8 mouse cellular contexts compared by ENCODE assay signal in the genomic region with DNA sequence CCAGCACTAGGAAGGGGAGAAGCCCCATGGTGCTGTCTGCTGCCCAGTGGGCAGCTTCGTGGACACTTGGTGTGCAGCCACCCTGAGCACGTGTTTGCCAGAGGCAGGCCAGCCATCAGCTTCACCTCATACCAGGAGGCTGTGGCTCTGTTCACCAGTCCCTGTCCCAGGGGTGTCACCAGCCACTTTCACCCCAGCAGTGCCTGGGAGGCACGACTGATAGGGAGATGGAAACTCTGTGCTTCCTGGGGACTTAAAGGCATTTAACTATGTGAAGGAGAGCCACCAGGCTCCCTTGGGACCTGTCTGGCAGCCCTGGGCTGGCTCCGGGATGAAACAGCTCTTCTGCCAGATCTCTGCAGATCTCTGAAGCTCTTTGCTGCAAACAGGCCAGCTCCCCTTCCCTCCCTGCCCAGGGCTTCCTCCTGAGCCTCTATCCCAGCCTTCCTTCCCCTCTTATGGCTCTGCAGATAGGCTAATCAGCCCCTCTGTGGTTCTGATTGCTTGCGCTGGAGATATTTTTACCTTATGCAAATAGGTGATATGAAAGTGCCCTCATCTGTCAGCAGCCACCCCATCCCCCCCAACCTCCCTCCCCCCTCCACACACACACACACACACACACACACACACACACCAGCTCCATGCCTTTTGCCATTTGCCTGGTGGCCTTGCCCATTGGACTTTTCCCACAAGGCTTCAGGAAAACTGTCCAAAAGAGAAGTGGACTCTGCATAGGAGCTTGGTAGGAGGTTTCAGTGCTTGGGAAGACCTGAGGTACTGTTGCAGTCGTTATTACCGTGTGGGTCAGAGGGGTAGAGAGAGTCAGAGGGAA. TPM values are rescaled to one million over a fixed set of nuclear protein-coding genes. Genes with fewer than 3 reads are reported as not detected.
DNase-seq lines count a peak whose midpoint lies in the region; ATAC-seq and TF ChIP-seq lines count a peak whose summit lies in the region.

No protein-coding gene starts in this region.

- no peak overlapping the region for H3K9ac ChIP-seq in CH12.LX (ENCODE audit: insufficient read depth, low read depth)
- no peak overlapping the region for H3K9ac ChIP-seq in liver, postnatal 0 days (replicated peaks)

- DNase-seq in gastrocnemius, adult 2 months = peak; percentile 57
- DNase-seq in gastrocnemius, postnatal 14 days = no peak
- peak; percentile 64 for DNase-seq in CH12.LX (ENCODE audit: extremely low read depth)
- DNase-seq in heart, postnatal 10 days = peak; percentile 51 to 52
- DNase-seq in liver, postnatal 0 days = no peak
- DNase-seq in Muller cell, postnatal 12 days (ENCODE audit: inconsistent ontology term) = no peak
- DNase-seq in layer of hippocampus, adult 8-10 months (ENCODE audit: low spot score in 2 of 2) = no peak

- peaks cover 22 to 34% of the 10 kb centered on the region in 2 experiments for H3K4me1 ChIP-seq in CH12.LX (ENCODE audit: control insufficient read depth in 1 of 2, insufficient read depth in 2 of 2)
- peaks cover 22% of the 10 kb centered on the region for H3K4me1 ChIP-seq in liver, postnatal 0 days (ENCODE audit: insufficient read depth)

- H3K27ac ChIP-seq in gastrocnemius, adult 2 months = peak overlapping the region; percentile 65
- no peak overlapping the region for H3K27ac ChIP-seq in CH12.LX (ENCODE audit: insufficient read depth, low read depth)
- no peak overlapping the region for H3K27ac ChIP-seq in liver, postnatal 0 days (ENCODE audit: low read depth)

- no peaks in the 10 kb centered on the region for H3K36me3 ChIP-seq in CH12.LX (replicated peaks in 1 of 2; ENCODE audit: control insufficient read depth in 1 of 2, insufficient read depth in 1 of 2, low read length in 1 of 2)
- H3K36me3 ChIP-seq in liver, postnatal 0 days (replicated peaks; ENCODE audit: insufficient read depth, low read length) = no peaks in the 10 kb centered on the region

- ATAC-seq in liver, postnatal 0 days = peak; percentile 41; the same call in 1 of the 2 replicates
- no peak for ATAC-seq in frontal cortex, adult (ENCODE audit: low TSS enrichment)

- H3K9me3 ChIP-seq in CH12.LX (replicated peaks; ENCODE audit: low read length) = no peaks in the 10 kb centered on the region
- H3K9me3 ChIP-seq in liver, postnatal 0 days (ENCODE audit: low read length) = no peaks in the 10 kb centered on the region

- H3K4me2 ChIP-seq in CH12.LX (ENCODE audit: insufficient read depth, low read depth, poor library complexity, severe bottlenecking) = peak overlapping the region; percentile 47
- H3K4me2 ChIP-seq in liver, postnatal 0 days (ENCODE audit: low read depth, low read length) = no peak overlapping the region

- in situ Hi-C loops in CH12.LX (cut with MboI; ENCODE audit: low pct_ligation_motif_present, low pct_unique_long_range_greater_than_20kb, low sequenced_read_pairs) = loop anchor here (10.0 kb wide), 1 partner anchor 74 kb away; a partner anchor contains a TSS

- no peak for TF ChIP-seq RAD21 in CH12.LX (IDR thresholded peaks at IDR 0.05; ENCODE audit: low read depth, low read length)

- 36% methylated on average over 7 of the region's 7 CpGs for WGBS in liver, postnatal 0 days (ENCODE audit: insufficient replicate concordance)

- dilution Hi-C loops in CH12.LX (cut with MboI; ENCODE audit: extremely low pct_ligation_motif_present, extremely low pct_unique_long_range_greater_than_20kb, low sequenced_read_pairs) = no loop called here

- TF ChIP-seq CTCF in gastrocnemius, adult 2 months (IDR thresholded peaks at IDR 0.05) = no peak
- TF ChIP-seq CTCF in CH12.LX (conservative IDR thresholded peaks at IDR 0.05 in 1 of 2, IDR thresholded peaks at IDR 0.05 in 1 of 2; ENCODE audit: low read depth in 2 of 2, low read length in 2 of 2) = no peak
- no peak for TF ChIP-seq CTCF in liver, postnatal 0 days (IDR thresholded peaks at IDR 0.05; ENCODE audit: low read depth)

- no peaks in the 10 kb centered on the region for H3K27me3 ChIP-seq in CH12.LX (replicated peaks)
- no peaks in the 10 kb centered on the region for H3K27me3 ChIP-seq in liver, postnatal 0 days (ENCODE audit: insufficient read depth, low read length)

- 0 out of 2 replicates have a peak, but pooled peaks have one; percentile 15 for TF ChIP-seq EP300 in CH12.LX (IDR thresholded peaks at IDR 0.05; ENCODE audit: low read length)
- peak; percentile 47; the same call in 1 of the 2 replicates for TF ChIP-seq EP300 in liver, postnatal 0 days (IDR thresholded peaks at IDR 0.05; ENCODE audit: low read depth)

- H3K79me2 ChIP-seq in CH12.LX (replicated peaks; ENCODE audit: control insufficient read depth, extremely low read depth, insufficient read depth, poor library complexity, severe bottlenecking) = no peaks in the 10 kb centered on the region

- no peak for TF ChIP-seq POLR2A in CH12.LX (IDR thresholded peaks at IDR 0.05; ENCODE audit: low read depth, low read length)

- H3K4me3 ChIP-seq in gastrocnemius, adult 2 months = no peak overlapping the region
- H3K4me3 ChIP-seq in CH12.LX (replicated peaks in 1 of 3; ENCODE audit: low read depth in 2 of 3, low read length in 2 of 3, poor library complexity in 1 of 3) = peak overlapping the region in 1 of 3 experiments; percentile 9
- no peak overlapping the region for H3K4me3 ChIP-seq in liver, postnatal 0 days (ENCODE audit: low read depth, low read length)

- intact Hi-C loops in gastrocnemius, adult 2 months (cut with DNase I) = no loop called here
- intact Hi-C loops in gastrocnemius, postnatal 14 days (cut with DNase I; ENCODE audit: low total_unique reads) = no loop called here
- intact Hi-C loops in heart, postnatal 10 days (cut with DNase I) = no loop called here

TF ChIP-seq in CH12.LX, 34 proteins besides CTCF, POLR2A, EP300 and RAD21:
- no peak for TF ChIP-seq ELF1 (IDR thresholded peaks at IDR 0.05; ENCODE audit: low read depth, low read length)
- no peak for TF ChIP-seq MYC (IDR thresholded peaks at IDR 0.05; ENCODE audit: low read depth, low read length)
- TF ChIP-seq PAX5 (IDR thresholded peaks at IDR 0.05; ENCODE audit: low read length) = no peak
- TF ChIP-seq MEF2A (IDR thresholded peaks at IDR 0.05; ENCODE audit: borderline replicate concordance, low read depth, low read length) = no peak
- no peak for TF ChIP-seq NRF1 (IDR thresholded peaks at IDR 0.05; ENCODE audit: low read depth, low read length)
- 0 out of 2 replicates have a peak, but pooled peaks have one; percentile 37 for TF ChIP-seq MXI1 (IDR thresholded peaks at IDR 0.05; ENCODE audit: low read depth, low read length)
- TF ChIP-seq USF1 (IDR thresholded peaks at IDR 0.05; ENCODE audit: low read depth, low read length) = no peak
- TF ChIP-seq GABPA (IDR thresholded peaks at IDR 0.05; ENCODE audit: insufficient replicate concordance, low read depth, low read length) = no peak
- no peak for TF ChIP-seq HCFC1 (IDR thresholded peaks at IDR 0.05; ENCODE audit: low read depth, low read length)
- TF ChIP-seq MAX (IDR thresholded peaks at IDR 0.05; ENCODE audit: low read length) = peak; percentile 77
- TF ChIP-seq BHLHE40 (IDR thresholded peaks at IDR 0.05; ENCODE audit: low read depth, low read length) = 0 out of 2 replicates have a peak, but pooled peaks have one; percentile 31

RNA-seq across cellular contexts. Expression of a gene that starts 8.3 kb away (rescaled TPM):
- 10 to 100 TPM; 13.8 to 17.0 TPM for total RNA-seq in gastrocnemius, adult 2 months (2021)
- 10 to 100 TPM; 21.3 to 35.9 TPM for total RNA-seq in gastrocnemius, postnatal 14 days (2021)
- total RNA-seq in CH12.LX (2012; rRNA removed) = 0.04 TPM in 2 replicates
- not detected in 2 replicates for total RNA-seq in CH12.LX (2014; rRNA removed)
- polyA plus RNA-seq in CH12.LX (2012; ENCODE audit: insufficient read length, low read depth) = 0.44 TPM in 1 of 2 replicates, not detected in the other
- 100 to 1,000 TPM; 113 to 155 TPM for total RNA-seq in heart, postnatal 10 days (2021)
- polyA plus RNA-seq in liver, postnatal 0 days (2015; fragmentation: Nextera tagmentation; extraction: Ambion mirVana) = 0.66 and 0.76 TPM in 2 replicates
- total RNA-seq in layer of hippocampus, adult 8-10 months (2022) = 10 to 100 TPM; 13.6 to 14.9 (median 14.8) TPM

RNA-seq across cellular contexts. Expression of a gene that starts 28.3 kb away (rescaled TPM):
- total RNA-seq in gastrocnemius, adult 2 months (2021) = 1 to 10 TPM; 5.8 to 7.1 TPM
- 1 to 10 TPM; 6.6 to 7.2 TPM for total RNA-seq in gastrocnemius, postnatal 14 days (2021)
- total RNA-seq in CH12.LX (2012; rRNA removed) (15.2 and 17.8 TPM in 2 replicates), CH12.LX (2014; rRNA removed) (17.7 and 25.0 TPM in 2 replicates)
- polyA plus RNA-seq in CH12.LX (2012; ENCODE audit: insufficient read length, low read depth) = 15.7 and 16.4 TPM in 2 replicates
- 10 to 100 TPM; 17.2 to 23.9 TPM for total RNA-seq in heart, postnatal 10 days (2021)
- polyA plus RNA-seq in liver, postnatal 0 days (2015; fragmentation: Nextera tagmentation; extraction: Ambion mirVana) = 10.9 and 12.0 TPM in 2 replicates
- total RNA-seq in layer of hippocampus, adult 8-10 months (2022) = 10 to 100 TPM in 3 of 4 experiments, 1 to 10 TPM in 1; 9.8 to 16.5 (median 12.9) TPM

RNA-seq across cellular contexts. Expression of a gene that starts 28.6 kb away (rescaled TPM):
- total RNA-seq in gastrocnemius, adult 2 months (2021) = 1 to 10 TPM; 3.3 to 4.4 TPM
- total RNA-seq in gastrocnemius, postnatal 14 days (2021) = 1 to 10 TPM; 5.4 to 6.1 TPM
- total RNA-seq in CH12.LX (2012; rRNA removed) = 2.0 and 2.1 TPM in 2 replicates
- total RNA-seq in CH12.LX (2014; rRNA removed) = 0.81 and 0.83 TPM in 2 replicates
- 2.7 and 3.3 TPM in 2 replicates for polyA plus RNA-seq in CH12.LX (2012; ENCODE audit: insufficient read length, low read depth)
- 10 to 100 TPM; 12.2 to 13.9 TPM for total RNA-seq in heart, postnatal 10 days (2021)
- polyA plus RNA-seq in liver, postnatal 0 days (2015; fragmentation: Nextera tagmentation; extraction: Ambion mirVana) = 0.94 and 0.97 TPM in 2 replicates
- 10 to 100 TPM; 14.7 to 16.9 (median 15.8) TPM for total RNA-seq in layer of hippocampus, adult 8-10 months (2022)

RNA-seq across cellular contexts. Expression of a gene that starts 50.0 kb away (rescaled TPM):
- total RNA-seq in gastrocnemius, adult 2 months (2021) = not detected
- total RNA-seq in gastrocnemius, postnatal 14 days (2021) = not detected
- total RNA-seq in CH12.LX (2012; rRNA removed) (not detected in 2 replicates), CH12.LX (2014; rRNA removed) (not detected in 2 replicates)
- polyA plus RNA-seq in CH12.LX (2012; ENCODE audit: insufficient read length, low read depth) = not detected in 2 replicates
- total RNA-seq in heart, postnatal 10 days (2021) = not detected
- polyA plus RNA-seq in liver, postnatal 0 days (2015; fragmentation: Nextera tagmentation; extraction: Ambion mirVana) = not detected in 2 replicates
- not detected for total RNA-seq in layer of hippocampus, adult 8-10 months (2022)

RNA-seq across cellular contexts. Expression of a gene that starts 54.0 kb away (rescaled TPM):
- under 1 TPM; 0.08 to 0.66 TPM for total RNA-seq in gastrocnemius, adult 2 months (2021)
- 1 to 10 TPM in 1 of 2 experiments, under 1 TPM in 1; 0.92 to 1.3 TPM for total RNA-seq in gastrocnemius, postnatal 14 days (2021)
- not detected in 2 replicates for total RNA-seq in CH12.LX (2012; rRNA removed)
- not detected in 2 replicates for total RNA-seq in CH12.LX (2014; rRNA removed)
- not detected in 2 replicates for polyA plus RNA-seq in CH12.LX (2012; ENCODE audit: insufficient read length, low read depth)
- total RNA-seq in heart, postnatal 10 days (2021) = 1 to 10 TPM; 1.5 to 3.2 TPM
- 0.08 and 0.29 TPM in 2 replicates for polyA plus RNA-seq in liver, postnatal 0 days (2015; fragmentation: Nextera tagmentation; extraction: Ambion mirVana)
- total RNA-seq in layer of hippocampus, adult 8-10 months (2022) = under 1 TPM; 0.61 to 0.93 (median 0.63) TPM

Comparison
In these comparisons a context has a peak if more than half of its experiments do, and no peak if none do; other contexts are left out.
1. DNase-seq: peak in gastrocnemius, adult 2 months (single experiment), CH12.LX (single experiment) and heart, postnatal 10 days (2 of 2); none in gastrocnemius, postnatal 14 days (single experiment), liver, postnatal 0 days (single experiment), Muller cell, postnatal 12 days (single experiment) and layer of hippocampus, adult 8-10 months (0 of 2).
2. RNA of a gene that starts 8.3 kb away (total RNA-seq): 113 to 155 TPM in heart, postnatal 10 days, 21.3 to 35.9 TPM in gastrocnemius, postnatal 14 days, 13.8 to 17.0 TPM in gastrocnemius, adult 2 months and 13.6 to 14.9 TPM in layer of hippocampus, adult 8-10 months; 0.04 TPM in CH12.LX; every median in the first group is over 10 times any median in the second.